Mouse (Mus musculus) midbrain, embryonic 16.5 days (tissue): ENCODE results near the gene Pih1d1. TPM values are rescaled to one million over a fixed set of nuclear protein-coding genes. Genes with fewer than 3 reads are reported as not detected.
"Not testable (repeated sequence)": the region's sequence is repeated elsewhere in the genome, so short reads cannot be mapped to it uniquely, and the experiment has no call there.

Source experiments
- ATAC-seq: fragments of 200-750 bp; cut with Nextera tagmentation; 2 replicates; pipeline ENCODE4 v1.8.0; 2017; ENCODE audit warnings: moderate TSS enrichment
- H3K27ac ChIP-seq: fragments of 300-500 bp; sonication (generic); 2 replicates; pipeline ENCODE4 v1.5.1; 2014; ENCODE audit warnings: mild to moderate bottlenecking, low read length, mixed read lengths
- H3K27me3 ChIP-seq: fragments of 300-500 bp; sonication (generic); 2 replicates; pipeline ENCODE4 v1.6.1; 2014; ENCODE audit warnings: low read depth, low read length, mixed read lengths; ENCODE audit not compliant: control insufficient read depth, insufficient read depth
- H3K36me3 ChIP-seq: fragments of 300-500 bp; sonication (generic); 2 replicates; pipeline ENCODE4 v1.6.1; 2014; ENCODE audit warnings: mild to moderate bottlenecking, low read length, moderate library complexity, mixed read lengths; ENCODE audit not compliant: control insufficient read depth, insufficient read depth
- H3K4me1 ChIP-seq: fragments of 300-500 bp; sonication (generic); 2 replicates; pipeline ENCODE4 v1.6.1; 2014; ENCODE audit warnings: mild to moderate bottlenecking, low read length, mixed read lengths; ENCODE audit not compliant: control insufficient read depth, insufficient read depth
- H3K4me2 ChIP-seq: fragments of 300-500 bp; sonication (generic); 2 replicates; pipeline ENCODE4 v1.6.1; 2014; ENCODE audit warnings: mild to moderate bottlenecking, low read length, mixed read lengths
- H3K4me3 ChIP-seq: fragments of 300-500 bp; sonication (generic); 2 replicates; pipeline ENCODE4 v1.5.1; 2014; ENCODE audit warnings: low read depth, mild to moderate bottlenecking, low read length, moderate library complexity, mixed read lengths
- H3K9ac ChIP-seq: fragments of 300-500 bp; sonication (generic); 2 replicates; pipeline ENCODE4 v1.6.1; 2014; ENCODE audit warnings: low read depth, low read length, mixed read lengths
- H3K9me3 ChIP-seq: fragments of 300-500 bp; sonication (generic); replicated peaks from 2 replicates; pipeline ENCODE4 v1.6.1; 2014; ENCODE audit warnings: mild to moderate bottlenecking, low read length, mixed read lengths; ENCODE audit not compliant: control insufficient read depth, poor library complexity, severe bottlenecking
- WGBS: fragments of 180-500 bp; shearing (Covaris S2); extraction: QIAGEN DNeasy Blood & Tissue Kit; methylation state at CpG from one replicate; pipeline ENCODE4 v1.1.7; 2014; 5-methylcytosine and 5-hydroxymethylcytosine counted together
- polyA plus RNA-seq: library from polyadenylated mRNA; unstranded; fragments of >200 nt; fragmentation: Nextera tagmentation; extraction: Ambion mirVana; gene quantifications from 2 replicates; pipeline ENCODE4 v1.2.1, GENCODE M21; 2015

Pih1d1 gene
- 89.9 and 91.9 TPM in 2 replicates for polyA plus RNA-seq

- ATAC-seq, result peak; percentile 96
- peaks cover 13% of the 10 kb centered on the region for H3K4me1 ChIP-seq
- 4% methylated on average over 69 of the region's 69 CpGs for WGBS
Measured at GRCm38 (mm10) chr7:45154096-45154992, at the start of gene Pih1d1, which contains the start of gene Aldh16a1. Gene Pih1d1, plus strand, starts transcription at chr7:45154303. Gene Aldh16a1, minus strand, starts transcription at chr7:45154584.

GRCm38 (mm10) chr7:45104941-45105340, 49.2 kb upstream of the Pih1d1 start:
- WGBS, result 85% methylated on average over 5 of the region's 5 CpGs
- ATAC-seq, result no peak

More at GRCm38 (mm10) chr7:45154096-45154992, at the start of gene Pih1d1, which contains the start of gene Aldh16a1:
- H3K4me2 ChIP-seq, result peak within 1 kb of the TSS; percentile 66
- peak within 1 kb of the TSS; percentile 97 for H3K27ac ChIP-seq
- no peaks in the 10 kb centered on the region for H3K27me3 ChIP-seq
- peaks cover 9% of the 10 kb centered on the region for H3K36me3 ChIP-seq
- peak within 1 kb of the TSS; percentile 70 for H3K4me3 ChIP-seq
- H3K9me3 ChIP-seq, result no peaks in the 10 kb centered on the region
- peak within 1 kb of the TSS; percentile 90 for H3K9ac ChIP-seq

GRCm38 (mm10) chr7:45105491-45105890, 48.6 kb upstream of the Pih1d1 start:
- WGBS, result 80% methylated on average over 8 of the region's 8 CpGs
- Histone ChIP-seq H3K4me3 (no peak overlapping the region), H3K36me3 (no peaks in the 10 kb centered on the region), H3K27me3 (no peaks in the 10 kb centered on the region), H3K4me1 (no peaks in the 10 kb centered on the region), H3K9ac (no peak overlapping the region), H3K4me2 (no peak overlapping the region), H3K27ac (no peak overlapping the region), H3K9me3 (no peaks in the 10 kb centered on the region)
- no peak for ATAC-seq

More at GRCm38 (mm10) chr7:45104941-45105340, 49.2 kb upstream of the Pih1d1 start:
- no peak overlapping the region for H3K4me2 ChIP-seq
- H3K36me3 ChIP-seq, result no peaks in the 10 kb centered on the region
- H3K27me3 ChIP-seq, result no peaks in the 10 kb centered on the region
- no peak overlapping the region for H3K4me3 ChIP-seq
- H3K27ac ChIP-seq, result no peak overlapping the region
- H3K9ac ChIP-seq, result no peak overlapping the region
- no peaks in the 10 kb centered on the region for H3K9me3 ChIP-seq
- H3K4me1 ChIP-seq, result no peaks in the 10 kb centered on the region

GRCm38 (mm10) chr7:45106441-45106840, 47.7 kb upstream of the Pih1d1 start:
- no peaks in the 10 kb centered on the region for H3K9me3 ChIP-seq
- no peaks in the 10 kb centered on the region for H3K36me3 ChIP-seq
- WGBS, result 19% methylated on average over 6 of the region's 6 CpGs
- no peak overlapping the region for H3K4me2 ChIP-seq
- H3K9ac ChIP-seq, result no peak overlapping the region
- H3K4me1 ChIP-seq, result no peaks in the 10 kb centered on the region
- no peak overlapping the region for H3K27ac ChIP-seq
- H3K4me3 ChIP-seq, result no peak overlapping the region
- ATAC-seq, result no peak
- no peaks in the 10 kb centered on the region for H3K27me3 ChIP-seq

GRCm38 (mm10) chr7:45107052-45107645, 47.0 kb upstream of the Pih1d1 start:
- ATAC-seq, result no peak
- H3K4me1 ChIP-seq, result no peaks in the 10 kb centered on the region
- no peaks in the 10 kb centered on the region for H3K27me3 ChIP-seq
- H3K36me3 ChIP-seq, result no peaks in the 10 kb centered on the region
- no peak overlapping the region for H3K4me3 ChIP-seq
- no peaks in the 10 kb centered on the region for H3K9me3 ChIP-seq
- no peak overlapping the region for H3K27ac ChIP-seq
- H3K9ac ChIP-seq, result no peak overlapping the region
- 49% methylated on average over 5 of the region's 5 CpGs for WGBS
- no peak overlapping the region for H3K4me2 ChIP-seq

- WGBS, result 96% methylated on average over 4 of the region's 4 CpGs
- H3K36me3 ChIP-seq, ATAC-seq, H3K4me1 ChIP-seq, H3K4me2 ChIP-seq, H3K9me3 ChIP-seq, H3K27me3 ChIP-seq, H3K4me3 ChIP-seq, H3K27ac ChIP-seq, H3K9ac ChIP-seq: not testable (repeated sequence)
Measured at GRCm38 (mm10) chr7:45110089-45110488, 44.0 kb upstream of the Pih1d1 start.

GRCm38 (mm10) chr7:45111940-45112339, 42.2 kb upstream of the Pih1d1 start:
- Histone ChIP-seq H3K27me3 (no peaks in the 10 kb centered on the region), H3K36me3 (no peaks in the 10 kb centered on the region), H3K4me3 (no peak overlapping the region), H3K9me3 (no peaks in the 10 kb centered on the region), H3K4me2 (no peak overlapping the region), H3K4me1 (no peaks in the 10 kb centered on the region), H3K27ac (no peak overlapping the region), H3K9ac (no peak overlapping the region)
- 75% methylated on average over 2 of the region's 2 CpGs for WGBS
- no peak for ATAC-seq

GRCm38 (mm10) chr7:45112529-45112928, 41.6 kb upstream of the Pih1d1 start:
- H3K4me3 ChIP-seq, result no peak overlapping the region
- H3K27me3 ChIP-seq, result no peaks in the 10 kb centered on the region
- ATAC-seq, result no peak
- H3K9me3 ChIP-seq, result no peaks in the 10 kb centered on the region
- no peaks in the 10 kb centered on the region for H3K36me3 ChIP-seq
- no peak overlapping the region for H3K9ac ChIP-seq
- H3K4me2 ChIP-seq, result no peak overlapping the region
- 64% methylated on average over 3 of the region's 3 CpGs for WGBS
- H3K27ac ChIP-seq, result no peak overlapping the region
- H3K4me1 ChIP-seq, result no peaks in the 10 kb centered on the region

GRCm38 (mm10) chr7:45113476-45113875, 40.6 kb upstream of the Pih1d1 start:
- no peak for ATAC-seq
- Histone ChIP-seq H3K36me3 (no peaks in the 10 kb centered on the region), H3K9me3 (no peaks in the 10 kb centered on the region), H3K4me1 (no peaks in the 10 kb centered on the region), H3K27ac (no peak overlapping the region), H3K4me2 (no peak overlapping the region), H3K9ac (no peak overlapping the region), H3K4me3 (no peak overlapping the region), H3K27me3 (no peaks in the 10 kb centered on the region)
- WGBS, result 92% methylated on average over 2 of the region's 2 CpGs
